Mouse (Mus musculus): ENCODE measurements around the gene Mitf. TPM values are rescaled to one million over a fixed set of nuclear protein-coding genes. Genes with fewer than 3 reads are reported as not detected.

The Mitf gene
- polyA plus RNA-seq, 1 experiment from 2014 or later, result 1.4 TPM

- no peaks in the 10 kb centered on the region for H3K27me3 ChIP-seq (ENCODE audit: control insufficient read depth, insufficient read depth, low read length)
Observed at GRCm38 (mm10) chr6:97986417-97986816, 179.6 kb downstream of the Mitf start.

GRCm38 (mm10) chr6:97993507-97993906 lies 186.7 kb downstream of the Mitf start:
- Histone ChIP-seq H3K4me3 (ENCODE audit: low read depth, low read length) (no peak overlapping the region), H3K9ac (ENCODE audit: low read length) (no peak overlapping the region), H3K4me1 (ENCODE audit: control insufficient read depth, insufficient read depth, low read length) (no peaks in the 10 kb centered on the region), H3K9me3 (ENCODE audit: control insufficient read depth, low read length) (no peaks in the 10 kb centered on the region), H3K4me2 (ENCODE audit: low read depth) (no peak overlapping the region), H3K27me3 (ENCODE audit: control insufficient read depth, insufficient read depth, low read length) (no peaks in the 10 kb centered on the region), H3K27ac (ENCODE audit: low read depth, low read length) (no peak overlapping the region), H3K36me3 (ENCODE audit: control insufficient read depth, insufficient read depth, low read length) (no peaks in the 10 kb centered on the region)
- 93% methylated on average over 12 of the region's 12 CpGs for WGBS
- no peak for ATAC-seq (ENCODE audit: insufficient read depth, low FRiP score, low TSS enrichment)
- no peak for DNase-seq (ENCODE audit: low spot score)

More at GRCm38 (mm10) chr6:97986417-97986816, 179.6 kb downstream of the Mitf start:
- DNase-seq (ENCODE audit: low spot score) (no peak), ATAC-seq (ENCODE audit: insufficient read depth, low FRiP score, low TSS enrichment) (no peak)
- H3K4me1 ChIP-seq (ENCODE audit: control insufficient read depth, insufficient read depth, low read length), result no peaks in the 10 kb centered on the region
- no peak overlapping the region for H3K9ac ChIP-seq (ENCODE audit: low read length)
- no peak overlapping the region for H3K27ac ChIP-seq (ENCODE audit: low read depth, low read length)
- H3K36me3 ChIP-seq (ENCODE audit: control insufficient read depth, insufficient read depth, low read length), result no peaks in the 10 kb centered on the region
- H3K4me2 ChIP-seq (ENCODE audit: low read depth), result no peak overlapping the region
- H3K9me3 ChIP-seq (ENCODE audit: control insufficient read depth, low read length), result no peaks in the 10 kb centered on the region
- no peak overlapping the region for H3K4me3 ChIP-seq (ENCODE audit: low read depth, low read length)
- 90% methylated on average over 3 of the region's 3 CpGs for WGBS

- Histone ChIP-seq H3K4me3 (ENCODE audit: low read depth, low read length) (no peak overlapping the region), H3K27ac (ENCODE audit: low read depth, low read length) (no peak overlapping the region), H3K36me3 (ENCODE audit: control insufficient read depth, insufficient read depth, low read length) (no peaks in the 10 kb centered on the region), H3K27me3 (ENCODE audit: control insufficient read depth, insufficient read depth, low read length) (no peaks in the 10 kb centered on the region), H3K4me2 (ENCODE audit: low read depth) (no peak overlapping the region), H3K4me1 (ENCODE audit: control insufficient read depth, insufficient read depth, low read length) (no peaks in the 10 kb centered on the region), H3K9me3 (ENCODE audit: control insufficient read depth, low read length) (no peaks in the 10 kb centered on the region), H3K9ac (ENCODE audit: low read length) (no peak overlapping the region)
- DNase-seq (ENCODE audit: low spot score), result no peak
- WGBS, result 74% methylated on average over 11 of the region's 11 CpGs
- no peak for ATAC-seq (ENCODE audit: insufficient read depth, low FRiP score, low TSS enrichment)
Observed at GRCm38 (mm10) chr6:97995606-97996307, 188.9 kb downstream of the Mitf start.

GRCm38 (mm10) chr6:98001551-98001950 lies 194.7 kb downstream of the Mitf start:
- Histone ChIP-seq H3K9me3 (ENCODE audit: control insufficient read depth, low read length) (no peaks in the 10 kb centered on the region), H3K27ac (ENCODE audit: low read depth, low read length) (no peak overlapping the region), H3K27me3 (ENCODE audit: control insufficient read depth, insufficient read depth, low read length) (no peaks in the 10 kb centered on the region), H3K4me1 (ENCODE audit: control insufficient read depth, insufficient read depth, low read length) (no peaks in the 10 kb centered on the region), H3K36me3 (ENCODE audit: control insufficient read depth, insufficient read depth, low read length) (no peaks in the 10 kb centered on the region), H3K4me3 (ENCODE audit: low read depth, low read length) (no peak overlapping the region), H3K4me2 (ENCODE audit: low read depth) (no peak overlapping the region), H3K9ac (ENCODE audit: low read length) (no peak overlapping the region)
- DNase-seq (ENCODE audit: low spot score) (no peak), ATAC-seq (ENCODE audit: insufficient read depth, low FRiP score, low TSS enrichment) (no peak)
- WGBS, result 54% methylated on average over 4 of the region's 4 CpGs

GRCm38 (mm10) chr6:98003114-98003513 lies 196.3 kb downstream of the Mitf start:
- no peak overlapping the region for H3K4me2 ChIP-seq (ENCODE audit: low read depth)
- DNase-seq (ENCODE audit: low spot score), result no peak
- no peaks in the 10 kb centered on the region for H3K27me3 ChIP-seq (ENCODE audit: control insufficient read depth, insufficient read depth, low read length)
- no peaks in the 10 kb centered on the region for H3K4me1 ChIP-seq (ENCODE audit: control insufficient read depth, insufficient read depth, low read length)
- no peaks in the 10 kb centered on the region for H3K36me3 ChIP-seq (ENCODE audit: control insufficient read depth, insufficient read depth, low read length)
- WGBS, result 25% methylated on average over 3 of the region's 3 CpGs
- no peak for ATAC-seq (ENCODE audit: insufficient read depth, low FRiP score, low TSS enrichment)
- no peak overlapping the region for H3K4me3 ChIP-seq (ENCODE audit: low read depth, low read length)
- no peak overlapping the region for H3K9ac ChIP-seq (ENCODE audit: low read length)
- no peaks in the 10 kb centered on the region for H3K9me3 ChIP-seq (ENCODE audit: control insufficient read depth, low read length)
- H3K27ac ChIP-seq (ENCODE audit: low read depth, low read length), result no peak overlapping the region

GRCm38 (mm10) chr6:98005566-98005965 lies 198.7 kb downstream of the Mitf start:
- H3K36me3 ChIP-seq (ENCODE audit: control insufficient read depth, insufficient read depth, low read length), result no peaks in the 10 kb centered on the region
- H3K4me2 ChIP-seq (ENCODE audit: low read depth), result no peak overlapping the region
- no peak overlapping the region for H3K27ac ChIP-seq (ENCODE audit: low read depth, low read length)
- no peak for ATAC-seq (ENCODE audit: insufficient read depth, low FRiP score, low TSS enrichment)
- no peaks in the 10 kb centered on the region for H3K4me1 ChIP-seq (ENCODE audit: control insufficient read depth, insufficient read depth, low read length)
- no peaks in the 10 kb centered on the region for H3K9me3 ChIP-seq (ENCODE audit: control insufficient read depth, low read length)
- DNase-seq (ENCODE audit: low spot score), result peak; percentile 18
- H3K4me3 ChIP-seq (ENCODE audit: low read depth, low read length), result no peak overlapping the region
- no peaks in the 10 kb centered on the region for H3K27me3 ChIP-seq (ENCODE audit: control insufficient read depth, insufficient read depth, low read length)
- WGBS, result 70% methylated on average over 1 of the region's 1 CpGs
- H3K9ac ChIP-seq (ENCODE audit: low read length), result no peak overlapping the region

GRCm38 (mm10) chr6:98015066-98015465 lies 208.2 kb downstream of the Mitf start:
- Histone ChIP-seq H3K36me3 (ENCODE audit: control insufficient read depth, insufficient read depth, low read length) (no peaks in the 10 kb centered on the region), H3K4me2 (ENCODE audit: low read depth) (no peak overlapping the region), H3K27me3 (ENCODE audit: control insufficient read depth, insufficient read depth, low read length) (no peaks in the 10 kb centered on the region), H3K27ac (ENCODE audit: low read depth, low read length) (no peak overlapping the region), H3K4me3 (ENCODE audit: low read depth, low read length) (no peak overlapping the region), H3K4me1 (ENCODE audit: control insufficient read depth, insufficient read depth, low read length) (no peaks in the 10 kb centered on the region), H3K9ac (ENCODE audit: low read length) (no peak overlapping the region), H3K9me3 (ENCODE audit: control insufficient read depth, low read length) (no peaks in the 10 kb centered on the region)
- 93% methylated on average over 5 of the region's 5 CpGs for WGBS
- ATAC-seq (ENCODE audit: insufficient read depth, low FRiP score, low TSS enrichment), result no peak
- no peak for DNase-seq (ENCODE audit: low spot score)

GRCm38 (mm10) chr6:98015819-98016218 lies 209.0 kb downstream of the Mitf start:
- Histone ChIP-seq H3K9me3 (ENCODE audit: control insufficient read depth, low read length) (no peaks in the 10 kb centered on the region), H3K4me1 (ENCODE audit: control insufficient read depth, insufficient read depth, low read length) (no peaks in the 10 kb centered on the region), H3K27me3 (ENCODE audit: control insufficient read depth, insufficient read depth, low read length) (no peaks in the 10 kb centered on the region), H3K27ac (ENCODE audit: low read depth, low read length) (no peak overlapping the region), H3K4me2 (ENCODE audit: low read depth) (no peak overlapping the region), H3K9ac (ENCODE audit: low read length) (no peak overlapping the region), H3K4me3 (ENCODE audit: low read depth, low read length) (no peak overlapping the region), H3K36me3 (ENCODE audit: control insufficient read depth, insufficient read depth, low read length) (no peaks in the 10 kb centered on the region)
- DNase-seq (ENCODE audit: low spot score) (no peak), ATAC-seq (ENCODE audit: insufficient read depth, low FRiP score, low TSS enrichment) (no peak)
- WGBS, result 84% methylated on average over 5 of the region's 5 CpGs

GRCm38 (mm10) chr6:98023876-98024275 lies 217.0 kb downstream of the Mitf start:
- DNase-seq (ENCODE audit: low spot score), result no peak
- H3K27me3 ChIP-seq (ENCODE audit: control insufficient read depth, insufficient read depth, low read length), result no peaks in the 10 kb centered on the region
- ATAC-seq (ENCODE audit: insufficient read depth, low FRiP score, low TSS enrichment), result no peak
- H3K36me3 ChIP-seq (ENCODE audit: control insufficient read depth, insufficient read depth, low read length), result no peaks in the 10 kb centered on the region
- H3K4me2 ChIP-seq (ENCODE audit: low read depth), result no peak overlapping the region
- no peak overlapping the region for H3K27ac ChIP-seq (ENCODE audit: low read depth, low read length)
- no peaks in the 10 kb centered on the region for H3K4me1 ChIP-seq (ENCODE audit: control insufficient read depth, insufficient read depth, low read length)
- H3K9me3 ChIP-seq (ENCODE audit: control insufficient read depth, low read length), result no peaks in the 10 kb centered on the region
- no peak overlapping the region for H3K9ac ChIP-seq (ENCODE audit: low read length)
- 70% methylated on average over 1 of the region's 1 CpGs for WGBS
- no peak overlapping the region for H3K4me3 ChIP-seq (ENCODE audit: low read depth, low read length)

All from neural tube, embryonic 11.5 days (tissue).